Mouse (Mus musculus) lung, postnatal 0 days (tissue): ENCODE measurements around the gene Tut1. TPM values are rescaled to one million over a fixed set of nuclear protein-coding genes. Genes with fewer than 3 reads are reported as not detected.

Experiments
- ATAC-seq: fragments of 200-750 bp; cut with Nextera tagmentation; 2 replicates; pipeline ENCODE4 v1.8.0; 2017; ENCODE audit warnings: moderate library complexity
- DNase-seq: peaks from one replicate; pipeline ENCODE4 v3.0.0-alpha.2; 2016; ENCODE audit warnings: low spot score
- H3K27ac ChIP-seq: fragments of 300-500 bp; sonication (generic); 2 replicates; pipeline ENCODE4 v1.5.1; 2014; ENCODE audit warnings: antibody characterized with exemption, mild to moderate bottlenecking, low read length, mixed read lengths
- H3K27me3 ChIP-seq: fragments of 300-500 bp; sonication (generic); replicated peaks from 2 replicates; pipeline ENCODE4 v1.6.1; 2014; ENCODE audit warnings: low read length, mixed read lengths; ENCODE audit not compliant: insufficient read depth
- H3K36me3 ChIP-seq: fragments of 300-500 bp; sonication (generic); 2 replicates; pipeline ENCODE4 v1.6.1; 2014; ENCODE audit warnings: low read length, mixed read lengths; ENCODE audit not compliant: insufficient read depth
- H3K4me1 ChIP-seq: fragments of 300-500 bp; sonication (generic); 2 replicates; pipeline ENCODE4 v1.6.1; 2014; ENCODE audit warnings: antibody characterized with exemption, low read depth, low read length, mixed read lengths; ENCODE audit not compliant: insufficient read depth
- H3K4me2 ChIP-seq: fragments of 300-500 bp; sonication (generic); replicated peaks from 2 replicates; pipeline ENCODE4 v1.6.1; 2014; ENCODE audit warnings: low read depth, mild to moderate bottlenecking, low read length, moderate library complexity, mixed read lengths
- H3K4me3 ChIP-seq: fragments of 300-500 bp; sonication (generic); 2 replicates; pipeline ENCODE4 v1.5.1; 2014; ENCODE audit warnings: low read depth, low read length
- H3K9ac ChIP-seq: fragments of 300-500 bp; sonication (generic); replicated peaks from 2 replicates; pipeline ENCODE4 v1.6.1; 2014; ENCODE audit warnings: low read depth, mild to moderate bottlenecking
- H3K9me3 ChIP-seq: fragments of 300-500 bp; sonication (generic); 2 replicates; pipeline ENCODE4 v1.6.1; 2016; ENCODE audit warnings: low read length, mixed read lengths
- CTCF ChIP-seq: IDR thresholded peaks from 2 replicates; pipeline ENCODE4 v1.5.1; 2016; ENCODE audit warnings: antibody characterized with exemption, mild to moderate bottlenecking
- EP300 ChIP-seq: IDR thresholded peaks from 2 replicates; pipeline ENCODE4 v1.6.1; 2016; ENCODE audit warnings: antibody characterized with exemption, mild to moderate bottlenecking, control low read depth
- WGBS: fragments of 180-500 bp; shearing (Covaris S2); extraction: QIAGEN DNeasy Blood & Tissue Kit; methylation state at CpG from one replicate; pipeline ENCODE4 v1.1.7; 2014; 5-methylcytosine and 5-hydroxymethylcytosine counted together
- polyA plus RNA-seq: library from polyadenylated mRNA; unstranded; fragments of >200 nt; fragmentation: Nextera tagmentation; extraction: Ambion mirVana; gene quantifications from 2 replicates; pipeline ENCODE4 v1.2.1, GENCODE M21; 2015

The Tut1 gene
- polyA plus RNA-seq, 1 experiment from 2014 or later, result 12.8 TPM

DNA sequence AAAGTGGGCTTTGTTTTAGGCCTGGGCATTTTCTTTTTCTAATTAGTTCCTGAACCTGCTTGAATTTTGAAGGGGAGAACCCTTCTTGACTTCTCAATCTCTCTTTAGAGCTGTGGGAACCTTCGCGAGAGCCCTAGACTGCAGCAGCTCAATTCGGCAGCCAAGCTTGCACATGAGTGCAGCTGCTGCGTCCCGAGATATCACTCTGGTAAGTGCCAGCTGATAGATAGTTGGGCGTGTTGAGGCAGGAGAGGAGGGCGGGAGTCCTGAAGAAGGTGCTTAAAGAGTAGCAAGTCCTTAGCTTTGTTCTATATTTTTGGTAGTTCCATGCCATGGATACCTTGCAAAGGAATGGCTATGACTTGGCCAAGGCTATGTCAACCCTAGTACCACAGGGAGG, 6.7 kb upstream of the Tut1 start:
- Histone ChIP-seq H3K36me3 (peaks cover 25% of the 10 kb centered on the region), H3K4me2 (no peak overlapping the region), H3K4me3 (no peak overlapping the region), H3K4me1 (peaks cover 12% of the 10 kb centered on the region; the same call in 1 of the 2 replicates), H3K9ac (no peak overlapping the region), H3K27me3 (no peaks in the 10 kb centered on the region), H3K9me3 (no peaks in the 10 kb centered on the region), H3K27ac (no peak overlapping the region)
- TF ChIP-seq CTCF (no peak), EP300 (no peak)
- 79% methylated on average over 7 of the region's 7 CpGs for WGBS
- ATAC-seq (no peak), DNase-seq (no peak)

DNA sequence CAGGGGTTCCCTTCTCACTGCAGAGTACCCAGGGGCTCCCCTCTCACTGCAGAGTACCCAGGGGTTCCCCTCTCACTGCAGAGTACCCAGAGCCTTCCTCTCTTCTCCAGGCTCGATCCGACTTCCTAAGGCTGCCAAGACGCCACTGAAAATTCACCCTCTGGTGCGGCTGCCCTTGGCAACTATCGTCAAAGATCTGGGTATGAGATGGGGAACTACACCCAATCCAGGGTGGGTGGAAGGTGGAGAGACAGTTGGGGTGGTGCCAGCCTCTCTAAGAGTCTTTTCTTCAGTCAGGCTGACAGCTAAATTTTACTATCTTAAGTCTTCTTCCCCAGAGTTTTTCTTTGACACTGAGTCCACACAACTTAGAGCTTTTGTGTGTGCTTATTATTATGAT, 3.5 kb upstream of the Tut1 start:
- Histone ChIP-seq H3K27ac (no peak overlapping the region), H3K4me2 (no peak overlapping the region), H3K9ac (no peak overlapping the region), H3K4me3 (no peak overlapping the region), H3K36me3 (peaks cover 25% of the 10 kb centered on the region), H3K27me3 (no peaks in the 10 kb centered on the region), H3K4me1 (peaks cover 10% of the 10 kb centered on the region; the same call in 1 of the 2 replicates), H3K9me3 (no peaks in the 10 kb centered on the region)
- DNase-seq (no peak), ATAC-seq (no peak)
- TF ChIP-seq EP300, result no peak
- TF ChIP-seq CTCF, result no peak
- 86% methylated on average over 5 of the region's 5 CpGs for whole genome bisulfite sequencing

GRCm38 (mm10) chr19:8952241-8952640, 1.4 kb upstream of the Tut1 start:
- Histone ChIP-seq H3K9me3 (no peaks in the 10 kb centered on the region), H3K36me3 (peaks cover 20% of the 10 kb centered on the region), H3K4me3 (no peak overlapping the region), H3K4me1 (peaks cover 5% of the 10 kb centered on the region; the same call in 1 of the 2 replicates), H3K27ac (no peak overlapping the region), H3K9ac (no peak overlapping the region), H3K4me2 (no peak overlapping the region), H3K27me3 (no peaks in the 10 kb centered on the region)
- DNase-seq (no peak), ATAC-seq (no peak)
- WGBS, result 86% methylated on average over 9 of the region's 9 CpGs
- TF ChIP-seq EP300, result no peak
- no peak for TF ChIP-seq CTCF

- 5% methylated on average over 9 of the region's 9 CpGs for WGBS
- H3K36me3 ChIP-seq, result peaks cover 9% of the 10 kb centered on the region; the same call in 1 of the 2 replicates
- no peak for ATAC-seq
- TF ChIP-seq CTCF (no peak), EP300 (no peak)
- no peaks in the 10 kb centered on the region for H3K27me3 ChIP-seq
- H3K9ac ChIP-seq, result peak overlapping the region; percentile 58
- H3K27ac ChIP-seq, result peak overlapping the region; percentile 70
- peak overlapping the region; percentile 82 for H3K4me2 ChIP-seq
- H3K4me1 ChIP-seq, result peaks cover 5% of the 10 kb centered on the region; the same call in 1 of the 2 replicates
- peak overlapping the region; percentile 64 for H3K4me3 ChIP-seq
- no peak for DNase-seq
- no peaks in the 10 kb centered on the region for H3K9me3 ChIP-seq
These were observed 524 bp downstream of the Tut1 start for GRCm38 (mm10) chr19:8954171-8954570.

GRCm38 (mm10) chr19:8962256-8962655, 8.6 kb downstream of the Tut1 start:
- Histone ChIP-seq H3K9me3 (no peaks in the 10 kb centered on the region), H3K4me3 (no peak overlapping the region), H3K27me3 (no peaks in the 10 kb centered on the region), H3K9ac (no peak overlapping the region), H3K4me1 (0 out of 2 replicates have a peak, but pooled peaks cover 4% of the 10 kb centered on the region), H3K36me3 (peaks cover 32% of the 10 kb centered on the region), H3K27ac (no peak overlapping the region), H3K4me2 (no peak overlapping the region)
- TF ChIP-seq EP300, result no peak
- no peak for TF ChIP-seq CTCF
- 79% methylated on average over 2 of the region's 2 CpGs for whole genome bisulfite sequencing
- DNase-seq (no peak), ATAC-seq (no peak)

DNA sequence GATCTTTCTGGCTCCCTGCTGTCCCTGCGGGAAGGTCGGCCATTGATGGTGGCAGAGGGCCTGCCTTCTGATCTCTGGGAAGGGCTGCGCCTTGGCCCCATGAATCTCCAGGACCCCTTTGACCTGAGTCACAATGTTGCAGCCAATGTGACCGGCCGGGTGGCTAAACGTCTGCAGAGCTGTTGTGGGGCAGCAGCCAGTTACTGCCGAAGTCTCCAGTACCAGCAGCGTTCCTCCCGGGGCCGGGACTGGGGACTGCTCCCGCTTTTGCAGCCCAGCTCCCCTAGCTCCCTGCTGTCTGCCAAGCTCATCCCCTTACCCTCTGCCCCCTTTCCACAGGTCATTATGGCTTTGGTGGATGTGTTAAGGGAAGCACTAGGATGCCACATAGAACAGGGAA, 11.4 kb downstream of the Tut1 start:
- H3K27me3 ChIP-seq, result no peaks in the 10 kb centered on the region
- 0 out of 2 replicates have a peak overlapping the region, but pooled peaks have one; percentile 81 for H3K9ac ChIP-seq
- H3K9me3 ChIP-seq, result no peaks in the 10 kb centered on the region
- TF ChIP-seq CTCF (no peak), EP300 (no peak)
- peak overlapping the region; percentile 98 for H3K27ac ChIP-seq
- no peak overlapping the region for H3K4me2 ChIP-seq
- no peak overlapping the region for H3K4me3 ChIP-seq
- ATAC-seq (no peak), DNase-seq (no peak)
- 0 out of 2 replicates have a peak, but pooled peaks cover 4% of the 10 kb centered on the region for H3K4me1 ChIP-seq
- 90% methylated on average over 11 of the region's 11 CpGs for WGBS
- H3K36me3 ChIP-seq, result peaks cover 27% of the 10 kb centered on the region
